Mouse (Mus musculus) liver, embryonic 14.5 days (tissue): ENCODE data around the gene Olfr1260. TPM values are rescaled to one million over a fixed set of nuclear protein-coding genes. Genes with fewer than 3 reads are reported as not detected.

Experiments used
- ATAC-seq: fragments of 200-750 bp; cut with Nextera tagmentation; 2 replicates; pipeline ENCODE4 v1.8.0; 2017; ENCODE audit warnings: moderate number of reproducible peaks, mild to moderate bottlenecking, moderate library complexity; ENCODE audit not compliant: insufficient read depth
- DNase-seq, 3 experiments: peaks; one replicate each; pipeline ENCODE4 v3.0.0-alpha.2; 2012 to 2013; ENCODE audit warnings: low read depth in 3 of 3, low spot score in 3 of 3
- H3K27ac ChIP-seq: fragments of 300-500 bp; sonication (generic); 2 replicates; pipeline ENCODE4 v1.5.1; 2014; ENCODE audit warnings: moderate library complexity, mild to moderate bottlenecking, control low read depth, inconsistent platforms
- H3K27me3 ChIP-seq: fragments of 300-500 bp; sonication (generic); 2 replicates; pipeline ENCODE4 v1.6.1; 2014; ENCODE audit warnings: mild to moderate bottlenecking, low read length, moderate library complexity; ENCODE audit not compliant: control insufficient read depth, insufficient read depth
- H3K36me3 ChIP-seq: fragments of 300-500 bp; sonication (generic); replicated peaks from 2 replicates; pipeline ENCODE4 v1.6.1; 2014; ENCODE audit warnings: low read depth; ENCODE audit not compliant: control insufficient read depth, insufficient read depth
- H3K4me1 ChIP-seq, 2 experiments: fragments of 200-500 bp in 1 of 2; fragments of 300-500 bp in 1 of 2; sonication (generic) in 1 of 2; replicated peaks; 2 replicates each; pipeline ENCODE4 v1.6.1; 2012 to 2014; ENCODE audit warnings: antibody characterized with exemption in 1 of 2, inconsistent platforms in 1 of 2, low read length in 1 of 2; ENCODE audit not compliant: control insufficient read depth in 2 of 2, insufficient read depth in 2 of 2
- H3K4me2 ChIP-seq: fragments of 300-500 bp; sonication (generic); 2 replicates; pipeline ENCODE4 v1.6.1; 2014; ENCODE audit warnings: low read depth, mild to moderate bottlenecking, control low read depth, moderate library complexity
- H3K4me3 ChIP-seq, 2 experiments: fragments of 200-500 bp in 1 of 2; fragments of 300-500 bp in 1 of 2; sonication (generic) in 1 of 2; 2 replicates each; pipeline ENCODE4 v1.5.1; 2012 to 2014; ENCODE audit warnings: low read depth in 2 of 2, low read length in 2 of 2, mild to moderate bottlenecking in 2 of 2, control low read depth in 1 of 2, inconsistent platforms in 1 of 2, moderate library complexity in 1 of 2; ENCODE audit not compliant: insufficient read depth in 1 of 2
- H3K9ac ChIP-seq: fragments of 300-500 bp; sonication (generic); replicated peaks from 2 replicates; pipeline ENCODE4 v1.6.1; 2014; ENCODE audit warnings: mild to moderate bottlenecking, control low read depth, moderate library complexity
- H3K9me3 ChIP-seq: fragments of 300-500 bp; sonication (generic); 2 replicates; pipeline ENCODE4 v1.6.1; 2016; ENCODE audit warnings: low read length, mixed read lengths; ENCODE audit not compliant: control insufficient read depth
- CTCF ChIP-seq: IDR thresholded peaks from 2 replicates; pipeline ENCODE4 v1.5.1; 2016; ENCODE audit warnings: antibody characterized with exemption, low read depth, control low read depth
- EP300 ChIP-seq: IDR thresholded peaks from 2 replicates; pipeline ENCODE4 v1.6.1; 2016; ENCODE audit warnings: antibody characterized with exemption, low read depth
- WGBS: fragments of 180-500 bp; shearing (Covaris S2); extraction: QIAGEN DNeasy Blood & Tissue Kit; methylation state at CpG from one replicate; pipeline ENCODE4 v1.1.7; 2014; ENCODE audit not compliant: insufficient replicate concordance; 5-methylcytosine and 5-hydroxymethylcytosine counted together
- polyA plus RNA-seq, 2 experiments: library from polyadenylated mRNA; depleted of rRNA in 1 of 2; stranded (reverse) in 1 of 2; unstranded in 1 of 2; fragments of >200 nt; fragmentation: Nextera tagmentation in 1 of 2; extraction: Ambion mirVana in 1 of 2; gene quantifications; 2 replicates each; pipeline versions ENCODE4 v1.2.1 to v1.2.3; 2012 to 2014

Olfr1260 gene
- polyA plus RNA-seq, 2 experiments, result not detected

- DNase-seq, result no peak
- no peaks in the 10 kb centered on the region for H3K4me1 ChIP-seq
- H3K4me2 ChIP-seq, result no peak within 1 kb of the TSS
- H3K27me3 ChIP-seq, result no peaks in the 10 kb centered on the region
- no peak within 1 kb of the TSS for H3K4me3 ChIP-seq
- no peak within 1 kb of the TSS for H3K27ac ChIP-seq
- H3K9me3 ChIP-seq, result no peaks in the 10 kb centered on the region
- TF ChIP-seq CTCF (no peak), EP300 (no peak)
- H3K36me3 ChIP-seq, result no peaks in the 10 kb centered on the region
- H3K9ac ChIP-seq, result no peak within 1 kb of the TSS
- no peak for ATAC-seq
Measured at GRCm38 (mm10) chr2:89999845-90000244, 25.7 kb downstream of the Olfr1260 start, which contains the start of gene Olfr1262. TSS of gene Olfr1262 (plus strand) at chr2:90000145.

GRCm38 (mm10) chr2:90011831-90012230 lies 37.7 kb downstream of the Olfr1260 start, which contains the start of gene Olfr1263:
TSS of gene Olfr1263 (plus strand) at chr2:90012131.
- Histone ChIP-seq H3K4me3 (no peak within 1 kb of the TSS), H3K27ac (no peak within 1 kb of the TSS), H3K27me3 (no peaks in the 10 kb centered on the region), H3K9ac (no peak within 1 kb of the TSS), H3K4me1 (no peaks in the 10 kb centered on the region), H3K4me2 (no peak within 1 kb of the TSS), H3K9me3 (no peaks in the 10 kb centered on the region), H3K36me3 (no peaks in the 10 kb centered on the region)
- no peak for ATAC-seq
- DNase-seq, result no peak
- TF ChIP-seq CTCF, result no peak
- TF ChIP-seq EP300, result no peak
- 50% methylated on average over 2 of the region's 2 CpGs for WGBS

- TF ChIP-seq CTCF (no peak), EP300 (no peak)
- H3K9ac ChIP-seq, result no peak within 1 kb of the TSS
- H3K9me3 ChIP-seq, result no peaks in the 10 kb centered on the region
- H3K27ac ChIP-seq, result no peak within 1 kb of the TSS
- 64% methylated on average over 2 of the region's 2 CpGs for WGBS
- DNase-seq (no peak), ATAC-seq (no peak)
- H3K4me3 ChIP-seq, result no peak within 1 kb of the TSS
- H3K4me2 ChIP-seq, result no peak within 1 kb of the TSS
- no peaks in the 10 kb centered on the region for H3K27me3 ChIP-seq
- H3K36me3 ChIP-seq, result no peaks in the 10 kb centered on the region
- no peaks in the 10 kb centered on the region for H3K4me1 ChIP-seq
Measured at GRCm38 (mm10) chr2:90025477-90025876, 51.3 kb downstream of the Olfr1260 start, which contains the start of gene Olfr1264. TSS of gene Olfr1264 (minus strand) at chr2:90025577.

Other genes with a start within 250 kb of the Olfr1260 start
- not detected in 2 replicates for gene Olfr1252, start 249.3 kb upstream of the Olfr1260 start, polyA plus RNA-seq (2012; rRNA removed)
- not detected in 2 replicates for gene Olfr1252, start 249.3 kb upstream of the Olfr1260 start, polyA plus RNA-seq (2014; fragmentation: Nextera tagmentation; extraction: Ambion mirVana)
- gene Olfr1253, start 217.2 kb upstream of the Olfr1260 start, polyA plus RNA-seq (2012; rRNA removed), result not detected in 2 replicates
- not detected in 2 replicates for gene Olfr1253, start 217.2 kb upstream of the Olfr1260 start, polyA plus RNA-seq (2014; fragmentation: Nextera tagmentation; extraction: Ambion mirVana)
- gene Olfr1254, start 180.7 kb upstream of the Olfr1260 start, polyA plus RNA-seq (2012; rRNA removed), result not detected in 2 replicates
- not detected in 2 replicates for gene Olfr1254, start 180.7 kb upstream of the Olfr1260 start, polyA plus RNA-seq (2014; fragmentation: Nextera tagmentation; extraction: Ambion mirVana)
- not detected in 2 replicates for gene Olfr1255, start 162.3 kb upstream of the Olfr1260 start, polyA plus RNA-seq (2012; rRNA removed)
- not detected in 2 replicates for gene Olfr1255, start 162.3 kb upstream of the Olfr1260 start, polyA plus RNA-seq (2014; fragmentation: Nextera tagmentation; extraction: Ambion mirVana)
- gene Olfr1256, start 132.8 kb upstream of the Olfr1260 start, polyA plus RNA-seq (2012; rRNA removed), result not detected in 2 replicates
- not detected in 2 replicates for gene Olfr1256, start 132.8 kb upstream of the Olfr1260 start, polyA plus RNA-seq (2014; fragmentation: Nextera tagmentation; extraction: Ambion mirVana)
- not detected in 2 replicates for gene Olfr48, start 126.1 kb upstream of the Olfr1260 start, polyA plus RNA-seq (2012; rRNA removed)
- not detected in 2 replicates for gene Olfr48, start 126.1 kb upstream of the Olfr1260 start, polyA plus RNA-seq (2014; fragmentation: Nextera tagmentation; extraction: Ambion mirVana)
- not detected in 2 replicates for gene Olfr1257, start 95.9 kb upstream of the Olfr1260 start, polyA plus RNA-seq (2012; rRNA removed)
- not detected in 2 replicates for gene Olfr1257, start 95.9 kb upstream of the Olfr1260 start, polyA plus RNA-seq (2014; fragmentation: Nextera tagmentation; extraction: Ambion mirVana)
- not detected in 2 replicates for gene Olfr1258, start 47.0 kb upstream of the Olfr1260 start, polyA plus RNA-seq (2012; rRNA removed)
- gene Olfr1258, start 47.0 kb upstream of the Olfr1260 start, polyA plus RNA-seq (2014; fragmentation: Nextera tagmentation; extraction: Ambion mirVana), result not detected in 2 replicates
- gene Olfr1259, start 25.7 kb upstream of the Olfr1260 start, polyA plus RNA-seq (2012; rRNA removed), result not detected in 2 replicates
- not detected in 2 replicates for gene Olfr1259, start 25.7 kb upstream of the Olfr1260 start, polyA plus RNA-seq (2014; fragmentation: Nextera tagmentation; extraction: Ambion mirVana)
- gene Olfr1261, start 16.9 kb downstream of the Olfr1260 start, polyA plus RNA-seq (2012; rRNA removed), result not detected in 2 replicates
- not detected in 2 replicates for gene Olfr1261, start 16.9 kb downstream of the Olfr1260 start, polyA plus RNA-seq (2014; fragmentation: Nextera tagmentation; extraction: Ambion mirVana)
- gene Olfr1262, start 25.8 kb downstream of the Olfr1260 start, polyA plus RNA-seq (2012; rRNA removed), result not detected in 2 replicates
- gene Olfr1262, start 25.8 kb downstream of the Olfr1260 start, polyA plus RNA-seq (2014; fragmentation: Nextera tagmentation; extraction: Ambion mirVana), result not detected in 2 replicates
- gene Olfr1263, start 37.8 kb downstream of the Olfr1260 start, polyA plus RNA-seq (2012; rRNA removed), result not detected in 2 replicates
- not detected in 2 replicates for gene Olfr1263, start 37.8 kb downstream of the Olfr1260 start, polyA plus RNA-seq (2014; fragmentation: Nextera tagmentation; extraction: Ambion mirVana)
- not detected in 2 replicates for gene Olfr1264, start 51.2 kb downstream of the Olfr1260 start, polyA plus RNA-seq (2012; rRNA removed)
- gene Olfr1264, start 51.2 kb downstream of the Olfr1260 start, polyA plus RNA-seq (2014; fragmentation: Nextera tagmentation; extraction: Ambion mirVana), result not detected in 2 replicates
- gene Olfr1265, start 61.0 kb downstream of the Olfr1260 start, polyA plus RNA-seq (2012; rRNA removed), result not detected in 2 replicates
- not detected in 2 replicates for gene Olfr1265, start 61.0 kb downstream of the Olfr1260 start, polyA plus RNA-seq (2014; fragmentation: Nextera tagmentation; extraction: Ambion mirVana)
- not detected in 2 replicates for gene Olfr140, start 89.3 kb downstream of the Olfr1260 start, polyA plus RNA-seq (2012; rRNA removed)
- not detected in 2 replicates for gene Olfr140, start 89.3 kb downstream of the Olfr1260 start, polyA plus RNA-seq (2014; fragmentation: Nextera tagmentation; extraction: Ambion mirVana)
- gene Olfr1269, start 147.1 kb downstream of the Olfr1260 start, polyA plus RNA-seq (2012; rRNA removed), result not detected in 2 replicates
- gene Olfr1269, start 147.1 kb downstream of the Olfr1260 start, polyA plus RNA-seq (2014; fragmentation: Nextera tagmentation; extraction: Ambion mirVana), result not detected in 2 replicates
- not detected in 2 replicates for gene Olfr32, start 168.0 kb downstream of the Olfr1260 start, polyA plus RNA-seq (2012; rRNA removed)
- not detected in 2 replicates for gene Olfr32, start 168.0 kb downstream of the Olfr1260 start, polyA plus RNA-seq (2014; fragmentation: Nextera tagmentation; extraction: Ambion mirVana)
- not detected in 2 replicates for gene Olfr1270, start 178.8 kb downstream of the Olfr1260 start, polyA plus RNA-seq (2012; rRNA removed)
- gene Olfr1270, start 178.8 kb downstream of the Olfr1260 start, polyA plus RNA-seq (2014; fragmentation: Nextera tagmentation; extraction: Ambion mirVana), result not detected in 2 replicates